Mouse (Mus musculus) forebrain, embryonic 14.5 days (tissue): ENCODE measurements at regions not wholly inside any gene's neighbourhood (a gene's known extent, or its start where the extent isn't known, plus 50 kb on each side); places are given as distances from the start of the nearest gene placed in this dataset.
"Not testable (repeated sequence)": the region's sequence is repeated elsewhere in the genome, so short reads cannot be mapped to it uniquely, and the experiment has no call there.

Experiments used
- ATAC-seq: fragments of 200-750 bp; cut with Nextera tagmentation; 2 replicates; pipeline ENCODE4 v1.8.0; 2017; ENCODE audit warnings: mild to moderate bottlenecking, moderate library complexity
- DNase-seq: peaks from one replicate; pipeline ENCODE4 v3.0.0-alpha.2; 2015; ENCODE audit warnings: low spot score
- H3K27ac ChIP-seq: fragments of 300-500 bp; sonication (generic); 2 replicates; pipeline ENCODE4 v1.5.1; 2014; ENCODE audit warnings: low read depth, mild to moderate bottlenecking, control low read depth, low read length, moderate library complexity
- H3K27me3 ChIP-seq: fragments of 300-500 bp; sonication (generic); replicated peaks from 2 replicates; pipeline ENCODE4 v1.6.1; 2014; ENCODE audit warnings: low read length, control low read depth, mixed read lengths; ENCODE audit not compliant: control insufficient read depth, insufficient read depth
- H3K36me3 ChIP-seq: fragments of 300-500 bp; sonication (generic); 2 replicates; pipeline ENCODE4 v1.6.1; 2014; ENCODE audit warnings: low read length, control low read depth; ENCODE audit not compliant: control insufficient read depth, insufficient read depth
- H3K4me1 ChIP-seq: fragments of 300-500 bp; sonication (generic); 2 replicates; pipeline ENCODE4 v1.6.1; 2014; ENCODE audit warnings: antibody characterized with exemption, low read length, control low read depth; ENCODE audit not compliant: control insufficient read depth, insufficient read depth
- H3K4me2 ChIP-seq: fragments of 300-500 bp; sonication (generic); 2 replicates; pipeline ENCODE4 v1.6.1; 2014; ENCODE audit warnings: mild to moderate bottlenecking, control low read depth, low read length
- H3K4me3 ChIP-seq: fragments of 300-500 bp; sonication (generic); 2 replicates; pipeline ENCODE4 v1.5.1; 2014; ENCODE audit warnings: low read depth, low read length, control low read depth
- H3K9ac ChIP-seq: fragments of 300-500 bp; sonication (generic); 2 replicates; pipeline ENCODE4 v1.6.1; 2014; ENCODE audit warnings: mild to moderate bottlenecking, low read length, control low read depth, moderate library complexity
- H3K9me3 ChIP-seq: fragments of 300-500 bp; sonication (generic); replicated peaks from 2 replicates; pipeline ENCODE4 v1.6.1; 2016; ENCODE audit warnings: low read length, control low read depth, mixed read lengths; ENCODE audit not compliant: control insufficient read depth
- WGBS: fragments of 180-500 bp; shearing (Covaris S2); extraction: QIAGEN DNeasy Blood & Tissue Kit; methylation state at CpG from one replicate; pipeline ENCODE4 v1.1.7; 2014; 5-methylcytosine and 5-hydroxymethylcytosine counted together

DNA sequence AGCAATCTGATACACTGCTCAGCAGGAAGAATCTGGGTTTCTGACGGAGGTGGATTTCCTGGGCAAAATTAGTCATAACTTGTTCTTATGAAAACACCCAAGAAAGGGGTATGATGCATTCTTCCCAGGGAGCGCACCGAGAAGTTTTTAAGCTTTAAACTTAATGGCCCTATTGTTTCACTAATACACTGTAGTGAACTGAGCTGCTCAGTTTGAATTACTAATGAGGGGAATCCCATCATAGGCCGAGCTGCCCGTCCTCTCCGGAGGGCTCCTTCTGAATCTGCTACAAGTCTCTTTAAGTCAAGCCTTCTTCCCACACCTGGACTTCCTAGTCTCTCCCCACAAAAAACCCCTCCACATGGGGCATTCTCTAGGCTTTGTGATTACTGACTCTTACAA is 91.2 kb downstream of the 1700129C05Rik start:
- WGBS, result 8% methylated on average over 6 of the region's 6 CpGs
- ATAC-seq (no peak), DNase-seq (no peak)
- H3K4me2 ChIP-seq, result no peak overlapping the region
- no peak overlapping the region for H3K9ac ChIP-seq
- H3K4me3 ChIP-seq, result no peak overlapping the region
- no peaks in the 10 kb centered on the region for H3K27me3 ChIP-seq
- H3K36me3 ChIP-seq, result no peaks in the 10 kb centered on the region
- H3K9me3 ChIP-seq, result no peaks in the 10 kb centered on the region
- no peak overlapping the region for H3K27ac ChIP-seq
- H3K4me1 ChIP-seq, result no peaks in the 10 kb centered on the region

DNA sequence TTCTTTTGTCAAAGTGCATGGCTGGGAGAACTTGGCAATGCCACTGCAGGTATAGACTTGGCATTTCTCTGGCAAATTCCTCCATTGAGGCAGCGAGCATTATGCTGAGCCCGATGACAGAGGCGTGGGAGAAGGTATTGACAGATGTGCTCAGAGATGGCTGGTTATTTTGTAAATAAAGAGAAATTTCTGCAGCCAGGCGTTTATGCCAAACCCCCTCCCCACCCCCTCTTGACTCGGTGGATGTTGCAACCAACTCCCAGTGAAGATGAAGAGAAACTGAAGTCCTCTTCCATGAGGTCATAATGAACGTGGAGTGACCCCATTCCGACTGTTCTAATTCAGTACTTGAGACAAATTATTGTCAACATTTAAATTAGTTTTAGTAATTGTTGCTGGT is 97.0 kb downstream of the 1700129C05Rik start:
- no peak overlapping the region for H3K9ac ChIP-seq
- no peak overlapping the region for H3K4me2 ChIP-seq
- H3K36me3 ChIP-seq, result no peaks in the 10 kb centered on the region
- ATAC-seq, result no peak
- no peak overlapping the region for H3K4me3 ChIP-seq
- WGBS, result 80% methylated on average over 7 of the region's 7 CpGs
- H3K4me1 ChIP-seq, result no peaks in the 10 kb centered on the region
- no peaks in the 10 kb centered on the region for H3K27me3 ChIP-seq
- H3K27ac ChIP-seq, result no peak overlapping the region
- no peaks in the 10 kb centered on the region for H3K9me3 ChIP-seq
- no peak for DNase-seq

DNA sequence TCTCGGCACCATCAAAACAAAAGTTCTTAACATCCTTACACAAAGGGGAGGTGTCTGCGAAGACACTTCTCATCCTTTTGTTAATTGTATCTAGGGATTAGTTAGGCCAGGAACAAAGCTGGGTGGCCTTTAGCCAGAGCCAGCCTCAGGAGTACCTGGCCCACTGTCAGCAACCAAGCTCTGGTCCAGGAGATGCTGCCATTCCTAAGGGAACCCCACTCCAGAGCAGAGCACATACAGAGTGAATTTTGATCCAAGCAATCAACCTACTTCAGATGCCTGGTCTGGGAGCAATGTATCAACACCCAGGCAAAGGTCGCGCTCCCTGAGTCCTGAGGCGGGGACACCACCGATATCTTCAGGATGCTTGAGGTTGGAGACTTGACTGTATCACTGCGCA is 97.5 kb downstream of the 1700129C05Rik start:
- H3K36me3 ChIP-seq, result no peaks in the 10 kb centered on the region
- H3K4me3 ChIP-seq, result no peak overlapping the region
- no peak overlapping the region for H3K9ac ChIP-seq
- no peak overlapping the region for H3K27ac ChIP-seq
- no peak overlapping the region for H3K4me2 ChIP-seq
- no peak for DNase-seq
- ATAC-seq, result no peak
- 68% methylated on average over 7 of the region's 7 CpGs for WGBS
- no peaks in the 10 kb centered on the region for H3K9me3 ChIP-seq
- no peaks in the 10 kb centered on the region for H3K27me3 ChIP-seq
- no peaks in the 10 kb centered on the region for H3K4me1 ChIP-seq

GRCm38 (mm10) chr14:59042152-59042551 is 100.5 kb downstream of the 1700129C05Rik start:
- no peaks in the 10 kb centered on the region for H3K4me1 ChIP-seq
- H3K27me3 ChIP-seq, result no peaks in the 10 kb centered on the region
- WGBS, result 97% methylated on average over 2 of the region's 2 CpGs
- H3K9me3 ChIP-seq, result no peaks in the 10 kb centered on the region
- no peak overlapping the region for H3K4me2 ChIP-seq
- no peak for ATAC-seq
- H3K36me3 ChIP-seq, result no peaks in the 10 kb centered on the region
- H3K4me3 ChIP-seq, result no peak overlapping the region
- no peak overlapping the region for H3K9ac ChIP-seq
- no peak overlapping the region for H3K27ac ChIP-seq
- no peak for DNase-seq

DNA sequence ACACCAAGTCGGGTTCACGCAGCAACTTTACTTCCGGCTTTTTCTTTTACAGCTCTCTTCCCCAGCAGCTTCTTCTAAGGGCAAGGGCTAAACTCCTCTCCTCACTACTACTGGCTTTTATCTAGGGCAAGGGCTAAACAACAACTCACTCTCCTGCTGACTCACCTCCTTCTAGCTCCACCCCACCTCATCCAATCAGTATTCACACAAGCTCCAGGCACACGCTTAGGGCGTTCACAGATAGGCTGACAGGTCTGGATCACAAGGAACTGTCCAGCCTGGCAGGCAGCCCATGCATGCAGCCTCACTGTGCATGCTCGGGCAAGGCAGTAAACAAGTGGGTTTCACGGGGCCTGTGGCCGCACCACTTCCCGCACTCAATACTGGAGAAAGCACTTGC is 116.9 kb downstream of the 1700129C05Rik start:
- H3K4me1 ChIP-seq, H3K27me3 ChIP-seq, H3K9me3 ChIP-seq, H3K9ac ChIP-seq, H3K27ac ChIP-seq, H3K4me3 ChIP-seq, DNase-seq, ATAC-seq, H3K36me3 ChIP-seq, H3K4me2 ChIP-seq: not testable (repeated sequence)
- WGBS, result 59% methylated on average over 9 of the region's 9 CpGs

DNA sequence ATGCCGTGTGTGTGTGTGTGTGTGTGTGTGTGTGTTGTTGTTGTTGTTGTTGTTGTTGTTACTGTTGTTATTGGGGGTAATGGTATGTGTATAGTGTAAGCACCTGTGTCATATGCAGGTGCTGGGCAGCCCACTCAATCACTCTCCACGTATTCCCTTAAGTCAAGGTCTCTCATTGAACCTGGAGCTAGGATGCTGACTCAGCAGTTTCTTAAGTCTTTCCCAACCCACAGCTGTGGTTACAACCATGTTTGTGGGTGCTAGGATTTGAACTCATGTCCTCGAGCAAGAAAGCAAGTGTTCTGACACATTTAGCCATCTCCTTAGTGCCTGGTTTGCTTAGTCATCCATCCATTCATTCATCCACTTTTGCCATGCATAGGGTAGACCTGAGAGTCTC is 133.2 kb downstream of the 1700129C05Rik start:
- Histone ChIP-seq H3K4me3 (no peak overlapping the region), H3K4me2 (no peak overlapping the region), H3K9ac (no peak overlapping the region), H3K27ac (no peak overlapping the region), H3K9me3 (no peaks in the 10 kb centered on the region), H3K27me3 (no peaks in the 10 kb centered on the region), H3K4me1 (no peaks in the 10 kb centered on the region), H3K36me3 (no peaks in the 10 kb centered on the region)
- no peak for ATAC-seq
- no peak for DNase-seq
- WGBS, result 88% methylated on average over 3 of the region's 3 CpGs

DNA sequence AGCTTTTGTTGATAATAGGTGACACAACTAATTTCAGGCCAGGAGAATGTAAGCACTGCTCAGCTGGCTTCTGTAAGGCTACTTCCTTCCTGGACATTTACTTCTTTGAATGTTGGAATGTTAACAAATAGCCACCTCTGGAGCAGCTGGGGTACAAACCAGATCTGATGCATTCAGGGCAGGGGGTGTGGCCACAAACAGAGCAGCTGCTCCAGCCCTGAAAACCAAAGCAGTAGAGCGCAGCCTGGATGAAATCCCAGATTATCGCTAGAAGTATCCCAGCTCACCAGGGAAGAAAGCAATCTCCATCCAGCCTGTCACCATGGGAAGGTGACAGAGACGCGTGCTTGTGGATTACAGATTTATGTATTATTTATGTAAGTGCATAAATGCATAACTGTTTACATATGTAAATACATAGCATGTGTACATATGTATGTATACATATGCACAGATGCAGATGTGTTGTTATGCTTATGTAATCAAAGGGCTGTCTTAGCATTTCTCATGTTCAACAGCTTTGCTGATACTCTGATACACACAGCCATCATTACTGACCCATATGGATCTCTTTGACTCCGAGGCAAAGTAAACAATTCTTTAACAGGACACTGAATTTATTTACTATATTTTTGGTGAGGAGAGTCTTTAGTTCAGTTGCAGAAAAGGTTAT is 143.5 kb downstream of the 1700129C05Rik start:
- Histone ChIP-seq H3K9ac (no peak overlapping the region), H3K27me3 (no peaks in the 10 kb centered on the region), H3K9me3 (no peaks in the 10 kb centered on the region), H3K27ac (no peak overlapping the region), H3K4me2 (no peak overlapping the region), H3K4me1 (no peaks in the 10 kb centered on the region), H3K4me3 (no peak overlapping the region), H3K36me3 (no peaks in the 10 kb centered on the region)
- DNase-seq, result peak; percentile 17
- WGBS, result 60% methylated on average over 5 of the region's 5 CpGs
- no peak for ATAC-seq

DNA sequence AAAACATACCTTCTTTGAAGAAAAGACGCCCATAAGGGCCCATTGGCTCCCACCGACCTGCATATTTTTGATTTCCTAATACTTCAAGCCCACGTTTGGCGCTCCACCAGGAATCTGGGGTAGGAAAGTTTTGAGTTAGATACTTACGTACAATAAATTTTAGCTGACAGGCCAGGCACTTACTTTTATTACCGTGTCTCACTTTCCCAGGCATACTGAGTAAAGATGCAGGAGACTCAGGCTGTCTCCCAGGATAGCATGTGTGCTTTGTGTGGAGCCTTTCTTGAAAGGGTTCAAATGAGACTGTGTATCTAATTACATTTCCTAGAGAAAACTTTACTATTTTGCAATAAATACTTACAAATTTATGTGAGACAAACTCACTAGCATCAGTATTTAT is 147.7 kb downstream of the 1700129C05Rik start:
- Histone ChIP-seq H3K9me3 (no peaks in the 10 kb centered on the region), H3K27ac (no peak overlapping the region), H3K27me3 (no peaks in the 10 kb centered on the region), H3K4me2 (no peak overlapping the region), H3K4me3 (no peak overlapping the region), H3K4me1 (no peaks in the 10 kb centered on the region), H3K36me3 (no peaks in the 10 kb centered on the region), H3K9ac (no peak overlapping the region)
- DNase-seq, result no peak
- 89% methylated on average over 6 of the region's 6 CpGs for WGBS
- no peak for ATAC-seq

DNA sequence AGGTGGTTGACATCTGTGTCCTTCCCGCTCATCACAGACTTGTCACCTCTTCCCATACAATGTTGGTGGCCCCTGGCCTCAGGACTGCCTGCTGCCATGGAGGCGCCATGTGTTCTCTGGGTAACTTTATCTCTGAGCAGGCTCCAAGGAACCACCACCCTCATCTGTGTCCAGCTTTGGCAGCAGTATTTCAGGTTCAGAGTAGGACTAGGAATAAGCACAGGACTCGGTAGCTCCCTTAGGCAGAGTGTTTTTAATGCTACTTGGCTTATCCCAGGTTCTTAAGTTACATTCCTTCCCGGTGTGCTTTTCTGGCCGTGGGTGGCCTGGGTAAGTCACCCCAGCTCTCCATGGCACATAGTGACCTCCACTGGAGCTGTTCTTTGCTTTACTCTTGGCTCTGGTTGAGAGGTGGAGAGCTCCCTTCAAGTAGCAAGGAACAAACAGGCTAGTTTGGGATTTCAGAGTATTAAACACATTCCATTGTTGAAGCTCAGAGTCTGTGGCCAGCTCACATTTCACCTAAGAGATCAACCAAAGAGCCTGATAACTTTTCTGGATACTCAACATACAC is 153.0 kb downstream of the 1700129C05Rik start:
- WGBS, result 86% methylated on average over 5 of the region's 5 CpGs
- Histone ChIP-seq H3K4me1 (no peaks in the 10 kb centered on the region), H3K9me3 (no peaks in the 10 kb centered on the region), H3K9ac (no peak overlapping the region), H3K36me3 (no peaks in the 10 kb centered on the region), H3K27ac (no peak overlapping the region), H3K27me3 (no peaks in the 10 kb centered on the region), H3K4me2 (no peak overlapping the region), H3K4me3 (no peak overlapping the region)
- DNase-seq, result no peak
- no peak for ATAC-seq
